Mouse (Mus musculus) left cerebral cortex, postnatal 4 days (tissue): Measurements from ENCODE around the gene Grip1. TPM values are rescaled to one million over a fixed set of nuclear protein-coding genes. Genes with fewer than 3 reads are reported as not detected.

Experiments
- DNase-seq: peaks from one replicate; pipeline ENCODE4 v3.0.0-alpha.2; 2022
- intact Hi-C: fragments of 180-260 bp; cut with DNase I; formaldehyde crosslinking; loops from one replicate; pipeline ENCODE4 v1.15.1; 2025
- total RNA-seq, 2 experiments: library from RNA; stranded (reverse); gene quantifications; 2 replicates each; pipeline ENCODE4 v1.2.3; 2021

Grip1 gene
- total RNA-seq, 2 experiments from 2014 or later: 57.4 to 61.9 TPM

DNA sequence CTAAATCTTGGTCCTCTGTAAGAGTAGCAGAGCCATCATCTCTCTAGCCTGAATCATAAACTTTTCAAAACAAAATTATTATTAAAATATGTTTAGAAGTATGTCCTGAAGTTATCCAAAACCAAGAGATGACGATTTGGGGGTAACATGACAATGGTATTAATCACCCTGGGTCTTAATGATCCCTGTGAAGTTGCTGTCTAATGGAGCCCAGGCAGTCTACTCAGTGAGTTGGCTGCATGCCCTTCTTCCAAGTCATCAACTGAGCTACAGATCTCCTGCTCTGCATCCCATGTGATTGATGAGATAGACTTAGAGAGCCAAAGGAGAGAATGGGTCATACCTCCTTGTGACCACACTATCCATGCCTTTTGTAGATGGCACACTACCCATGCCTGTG, 433.1 kb downstream of the Grip1 start:
- intact Hi-C loops: no loop called here
- DNase-seq: no peak

DNA sequence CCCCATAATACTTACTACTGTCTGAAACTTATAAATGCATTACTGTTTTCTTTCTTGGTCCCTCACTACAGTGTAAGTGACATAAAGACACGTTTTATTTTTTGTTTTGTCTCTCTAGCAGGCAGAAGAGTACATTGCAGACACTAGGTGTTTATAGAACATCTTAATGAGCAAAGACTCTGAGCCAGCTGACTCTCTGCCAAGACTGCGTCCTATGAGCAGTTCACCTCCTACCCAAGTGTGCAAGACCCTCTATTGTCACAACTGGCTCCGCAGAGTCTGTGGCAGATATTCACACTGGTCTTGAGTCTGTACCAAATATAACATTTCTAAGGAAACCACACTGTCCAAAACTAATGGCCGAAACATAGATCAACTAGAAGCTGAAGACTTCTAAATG, 449.1 kb downstream of the Grip1 start:
- no peak for DNase-seq
- intact Hi-C loops: no loop called here

GRCm38 (mm10) chr10:119906869-119907268, 453.2 kb downstream of the Grip1 start:
- DNase-seq: no peak
- intact Hi-C loops: no loop called here

DNA sequence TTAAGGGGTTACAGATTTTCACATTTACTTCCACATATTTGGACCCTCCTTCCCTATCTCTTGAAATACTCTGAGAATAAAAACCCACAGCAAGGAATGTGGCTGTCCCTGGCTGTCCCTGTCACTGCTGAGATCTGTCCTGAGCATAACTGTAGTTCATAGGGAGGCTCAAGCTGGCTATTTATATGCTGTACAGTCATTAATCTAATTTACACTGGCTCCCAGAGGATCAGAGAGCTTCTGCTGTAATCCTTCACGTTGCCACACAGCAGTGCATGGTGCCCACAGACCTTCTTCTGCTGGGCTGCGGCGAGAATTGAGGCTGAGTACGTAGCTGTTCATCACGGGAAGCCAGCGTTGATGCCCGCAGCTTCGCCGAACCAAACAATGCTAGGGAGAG, 464.4 kb downstream of the Grip1 start:
- intact Hi-C loops: no loop called here
- DNase-seq: no peak

DNA sequence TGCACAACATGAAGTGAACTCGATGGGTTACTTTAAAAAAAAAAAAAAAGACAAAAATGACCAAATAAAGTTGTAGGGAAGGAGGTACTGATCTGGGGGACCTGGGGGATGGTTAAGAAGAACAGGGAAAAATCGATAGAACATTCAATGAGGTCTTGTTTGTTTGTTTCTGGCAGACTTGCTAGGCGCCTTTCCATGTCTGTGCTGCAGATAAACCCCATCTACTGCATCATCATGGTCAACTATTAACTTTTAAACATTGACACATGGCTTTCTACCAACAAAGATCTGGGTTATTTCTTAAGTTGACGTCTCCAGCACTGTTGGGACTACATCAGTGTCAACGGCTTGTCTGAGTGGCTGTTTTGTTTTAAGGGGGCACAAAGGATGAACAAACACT, 474.3 kb downstream of the Grip1 start:
- intact Hi-C loops: no loop called here
- no peak for DNase-seq

- intact Hi-C loops: no loop called here
- DNase-seq: no peak
Observed at GRCm38 (mm10) chr10:119928921-119929320, 475.3 kb downstream of the Grip1 start.

DNA sequence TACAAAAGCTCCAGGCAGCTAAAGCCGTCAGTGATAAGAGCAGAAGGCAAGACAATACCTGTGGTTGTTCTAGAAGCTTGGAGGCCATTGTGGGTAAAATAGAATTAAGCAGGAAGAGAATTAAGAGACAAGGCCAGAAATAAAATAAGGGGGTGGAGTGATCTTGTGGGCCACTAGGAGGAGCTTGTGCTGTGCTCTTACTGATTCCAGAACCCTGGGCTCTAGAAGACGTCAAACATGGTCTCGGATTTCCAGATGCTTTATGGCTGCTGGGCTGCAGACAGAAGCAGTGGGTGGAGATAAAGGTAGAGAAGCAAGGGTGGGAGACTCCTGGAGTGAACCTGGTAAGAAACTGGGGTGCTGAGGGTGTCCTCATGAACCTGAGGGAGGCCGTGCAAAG, 479.2 kb downstream of the Grip1 start:
- DNase-seq: no peak
- intact Hi-C loops: no loop called here

DNA sequence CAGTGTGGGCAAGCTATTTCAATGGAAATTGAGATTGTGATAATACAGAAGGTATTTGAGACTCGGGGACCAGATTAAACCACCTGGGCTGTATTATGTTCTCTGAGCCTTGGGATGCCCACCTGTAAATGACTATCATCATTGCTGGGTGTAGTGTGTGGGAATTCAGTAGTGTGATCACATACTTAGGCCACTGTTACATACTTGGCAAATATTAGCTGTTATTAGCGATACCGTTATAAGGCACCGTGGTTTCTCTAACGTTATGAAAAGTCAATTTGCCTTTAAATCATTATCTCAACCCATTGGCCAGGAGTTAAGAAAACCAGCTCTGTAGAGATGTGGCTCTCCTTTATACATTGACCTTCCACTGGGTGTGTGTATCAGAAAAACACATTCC, 479.7 kb downstream of the Grip1 start:
- intact Hi-C loops: no loop called here
- no peak for DNase-seq

- no peak for DNase-seq
- intact Hi-C loops: no loop called here
Observed at GRCm38 (mm10) chr10:119935231-119935630, 481.6 kb downstream of the Grip1 start.

DNA sequence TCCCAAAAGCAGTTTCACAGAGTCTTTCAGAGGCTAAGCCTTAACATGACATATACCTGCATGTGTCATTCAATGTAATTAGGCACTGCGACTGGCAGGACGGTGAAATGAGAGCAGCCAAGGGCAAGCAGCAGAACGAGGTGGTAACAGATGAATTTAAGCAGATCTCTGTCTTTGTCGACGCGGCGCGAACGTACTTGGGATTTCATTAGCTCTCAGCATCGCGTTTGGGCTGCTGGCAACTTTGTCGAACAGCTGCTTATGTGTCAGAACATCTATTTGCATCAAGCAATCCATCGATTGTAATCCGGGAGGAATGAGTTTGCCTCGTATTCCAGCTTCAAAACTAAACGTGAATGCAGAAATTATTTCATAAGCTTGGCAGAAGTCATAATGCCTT, 483.9 kb downstream of the Grip1 start:
- intact Hi-C loops: no loop called here
- no peak for DNase-seq

GRCm38 (mm10) chr10:119943906-119944305, 490.3 kb downstream of the Grip1 start:
- intact Hi-C loops: no loop called here
- DNase-seq: no peak

DNA sequence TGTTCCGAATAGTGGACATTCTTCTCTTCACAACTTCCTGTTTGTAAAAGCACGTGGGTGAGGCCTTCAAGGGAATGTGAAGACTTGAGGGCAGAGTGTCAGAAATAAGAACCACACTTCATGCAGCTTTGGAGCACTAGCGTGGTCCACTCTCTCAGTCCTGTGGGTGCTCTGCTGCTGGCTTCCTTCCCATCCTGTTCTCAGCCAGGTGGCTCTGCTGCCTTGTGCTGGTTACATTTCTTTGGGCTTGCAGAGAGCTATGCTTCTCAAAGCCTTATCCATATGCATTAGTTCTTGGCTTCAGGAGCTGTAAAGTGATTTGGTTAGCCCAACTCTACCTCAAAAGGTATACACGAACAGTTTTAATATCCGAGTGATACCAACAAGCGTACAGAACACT, 497.8 kb downstream of the Grip1 start:
- DNase-seq: no peak
- intact Hi-C loops: no loop called here

DNA sequence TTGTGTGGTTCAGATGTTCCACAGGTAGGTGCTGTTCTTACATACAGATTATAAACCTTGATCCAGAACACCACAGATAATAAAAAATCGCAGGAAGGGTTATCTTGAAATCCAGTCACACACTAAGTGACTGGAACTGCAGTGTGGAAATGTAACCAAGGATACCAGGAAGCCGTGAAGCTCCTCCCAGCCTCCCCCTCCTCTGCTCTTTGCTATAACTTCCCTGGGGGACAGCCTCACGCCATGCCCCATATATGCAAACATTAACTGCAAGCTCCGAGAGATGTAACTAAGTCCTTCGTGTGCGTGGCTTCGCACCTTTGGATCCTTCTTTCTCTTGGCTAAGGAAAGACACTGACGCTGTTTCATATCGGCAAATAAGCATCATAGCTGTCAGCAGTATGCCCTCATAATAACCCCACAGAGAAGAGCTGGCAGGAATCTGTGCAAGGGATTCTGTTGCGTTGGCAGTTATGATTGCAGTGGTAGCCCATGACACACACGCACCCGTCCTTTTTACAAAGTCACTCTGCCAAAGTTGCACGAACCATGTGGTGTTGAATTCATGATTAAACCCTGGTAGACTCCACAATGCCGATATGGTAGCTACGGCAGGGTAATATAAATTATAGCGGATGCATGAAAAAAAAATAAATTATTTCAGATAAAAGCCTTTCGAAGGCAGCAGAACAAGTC, 503.8 kb downstream of the Grip1 start:
- intact Hi-C loops: no loop called here

DNA sequence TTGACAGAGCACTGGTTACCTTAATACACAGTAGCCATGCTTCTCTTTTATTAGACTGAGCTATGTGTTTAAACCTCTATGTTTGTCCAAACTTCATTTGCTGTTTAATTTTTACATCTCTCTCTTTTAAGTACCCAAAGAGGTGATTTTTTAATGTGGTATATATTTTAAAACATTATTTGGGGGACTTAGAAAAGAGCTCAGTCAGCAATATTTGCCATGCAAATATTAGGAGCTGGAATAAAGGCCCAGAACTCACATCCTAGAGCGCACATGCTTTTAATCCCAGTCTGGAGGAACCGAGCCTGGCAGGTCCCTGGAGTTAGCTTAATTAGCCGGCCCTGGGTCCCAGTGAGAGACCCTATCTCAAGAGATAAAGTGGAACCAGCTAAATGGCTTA, 507.3 kb downstream of the Grip1 start:
- no peak for DNase-seq

More for the DNA sequence above, 503.8 kb downstream of the Grip1 start:
- no peak for DNase-seq

DNA sequence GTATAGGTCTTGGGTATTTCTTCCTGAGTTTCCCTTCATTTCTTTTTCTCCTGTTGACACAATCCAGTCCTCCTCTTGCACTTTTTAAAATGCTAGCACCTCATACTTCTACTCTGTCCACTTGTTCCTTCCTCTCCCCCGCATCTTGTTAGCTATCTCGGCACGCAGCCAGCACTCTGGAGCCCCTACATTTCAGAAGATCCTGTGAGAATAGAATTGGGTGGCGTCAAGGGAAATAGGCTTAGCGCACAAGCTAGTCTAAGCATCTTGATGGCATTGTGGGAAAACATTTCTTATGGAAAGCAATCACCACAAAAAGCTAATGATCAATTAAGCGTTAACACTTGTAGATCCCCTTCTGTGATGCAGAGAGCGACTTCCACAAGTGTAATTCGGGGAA, 512.7 kb downstream of the Grip1 start:
- intact Hi-C loops: no loop called here

More for the DNA sequence above, 507.3 kb downstream of the Grip1 start:
- intact Hi-C loops: no loop called here

GRCm38 (mm10) chr10:119979396-119979795, 525.8 kb downstream of the Grip1 start:
- intact Hi-C loops: no loop called here

More for the DNA sequence above, 512.7 kb downstream of the Grip1 start:
- no peak for DNase-seq

DNA sequence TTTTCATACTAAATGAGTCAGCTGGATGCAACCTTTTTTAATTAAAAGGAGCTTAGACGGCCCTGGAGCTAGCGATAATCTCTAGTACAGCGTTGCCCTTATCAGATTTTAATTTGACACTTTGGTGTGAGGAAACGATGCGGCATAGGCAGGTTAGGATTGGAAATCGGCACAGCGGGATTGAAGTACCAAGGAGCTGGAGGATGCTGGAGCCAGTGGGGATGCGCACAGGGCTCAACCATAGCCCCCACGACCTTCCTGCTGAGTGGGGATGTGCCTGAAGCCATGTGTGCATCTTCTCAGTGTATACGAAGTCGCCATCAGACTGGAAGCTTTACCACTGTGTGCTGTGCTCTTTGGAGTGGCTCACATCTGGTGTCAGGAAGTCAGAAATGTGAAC, 526.4 kb downstream of the Grip1 start:
- DNase-seq: no peak
- intact Hi-C loops: no loop called here

More at GRCm38 (mm10) chr10:119979396-119979795, 525.8 kb downstream of the Grip1 start:
- DNase-seq: no peak

DNA sequence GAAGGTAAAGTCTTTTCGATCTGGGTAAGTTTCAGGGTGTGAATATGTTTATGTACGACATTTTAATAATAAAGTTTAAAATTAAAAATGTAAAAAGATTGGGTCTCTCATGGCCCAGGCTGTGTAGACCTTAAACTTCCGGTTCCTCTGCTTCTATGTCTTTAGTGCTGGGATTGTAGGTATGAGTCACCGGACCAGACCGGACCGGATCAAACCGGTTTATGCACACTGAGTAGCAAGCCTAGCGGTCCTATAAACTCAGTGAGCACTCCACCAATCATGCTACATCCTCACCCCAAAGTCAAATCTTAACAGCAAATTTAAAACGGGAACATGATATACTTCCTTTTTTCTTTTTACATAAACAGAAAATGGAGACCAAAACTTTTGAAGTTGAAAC, 530.7 kb downstream of the Grip1 start:
- DNase-seq: no peak
- intact Hi-C loops: no loop called here

DNA sequence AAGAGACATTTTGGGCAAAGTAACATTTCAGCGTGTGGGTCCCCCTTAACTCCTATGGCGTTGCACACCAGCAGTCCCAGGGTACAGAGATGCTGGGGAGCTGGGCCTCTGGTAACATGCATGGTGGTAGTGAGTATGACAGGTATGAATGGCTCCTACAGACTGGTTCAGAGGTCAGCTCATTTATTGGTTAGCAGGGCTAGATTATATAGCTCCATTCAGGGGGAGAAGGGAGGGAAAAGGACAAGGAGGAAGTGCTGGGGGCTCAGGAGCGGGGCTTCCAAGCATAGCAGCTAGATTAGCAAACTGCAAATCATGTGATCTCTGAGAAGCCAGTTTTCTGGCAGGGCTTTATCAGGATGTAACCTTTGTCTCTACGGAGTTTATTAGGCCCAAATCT, 544.8 kb downstream of the Grip1 start:
- DNase-seq: no peak
- intact Hi-C loops: no loop called here

GRCm38 (mm10) chr10:120002149-120002548, 548.5 kb downstream of the Grip1 start:
- intact Hi-C loops: no loop called here
- no peak for DNase-seq

DNA sequence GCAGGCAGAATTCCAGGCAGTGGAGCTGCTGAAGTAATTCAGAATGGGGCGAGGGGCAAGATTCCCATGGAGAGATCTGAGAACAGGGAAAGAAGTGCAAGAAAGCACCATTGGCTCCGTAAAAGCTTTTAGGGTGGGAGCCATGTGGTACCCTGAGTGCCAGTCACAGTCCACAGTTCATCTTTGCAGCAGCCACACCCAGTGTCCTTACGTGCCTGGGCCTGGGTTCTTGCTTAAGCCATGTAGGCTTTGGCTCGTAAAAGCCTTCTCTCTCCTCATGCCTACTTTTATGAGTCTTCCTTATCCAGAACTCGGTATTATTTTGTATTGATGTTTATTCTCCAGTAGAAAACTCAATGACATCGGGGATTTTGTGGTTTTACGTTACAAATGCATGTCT, 550.5 kb downstream of the Grip1 start:
- no peak for DNase-seq
- intact Hi-C loops: no loop called here

DNA sequence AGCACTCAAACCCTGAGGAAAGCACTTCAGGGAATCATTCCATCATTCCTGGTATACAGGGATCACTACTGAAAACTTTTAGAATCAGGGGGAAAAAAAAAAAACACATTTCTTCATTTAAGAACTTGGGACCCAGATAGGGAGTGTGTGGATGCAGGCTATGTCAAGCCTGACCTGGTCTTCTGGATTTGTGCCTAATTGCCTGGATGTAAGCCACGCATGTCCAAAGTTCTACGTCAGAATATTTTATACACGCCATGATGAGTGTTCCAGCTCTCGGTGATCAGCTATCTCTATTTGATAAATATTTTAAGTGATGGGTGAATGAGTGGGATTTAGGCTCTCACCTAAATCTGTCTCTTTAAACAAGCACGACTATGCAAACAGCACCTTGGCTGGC, 552.0 kb downstream of the Grip1 start:
- intact Hi-C loops: no loop called here
- peak; percentile 26 for DNase-seq

DNA sequence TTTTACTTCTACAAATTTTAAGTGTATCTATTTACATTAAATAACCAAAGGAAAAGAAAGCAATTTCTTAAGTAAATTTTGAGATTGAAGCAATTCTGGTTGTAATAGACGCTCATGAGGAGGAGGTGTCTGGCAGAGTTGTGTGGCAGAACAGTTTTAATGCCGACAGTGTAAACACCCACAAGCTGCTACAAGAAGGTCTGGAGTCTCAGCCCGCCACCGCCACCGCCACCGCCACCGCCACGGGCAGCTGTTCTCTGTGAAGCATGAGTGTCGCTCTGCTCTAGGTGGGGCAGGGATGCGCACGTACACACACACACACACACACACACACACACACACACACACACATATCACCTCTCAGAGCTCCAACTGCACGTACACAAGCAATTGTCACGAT, 558.7 kb downstream of the Grip1 start:
- intact Hi-C loops: no loop called here
- no peak for DNase-seq
